Mouse (Mus musculus) hematopoietic multipotent progenitor cell, adult 10-12 weeks (in vitro differentiated cells): ENCODE data around the gene Klrd1. TPM values are rescaled to one million over a fixed set of nuclear protein-coding genes. Genes with fewer than 3 reads are reported as not detected.

ENCODE experiments used
- polyA plus RNA-seq: library from polyadenylated mRNA; stranded (reverse); fragments of >175 nt; gene quantifications from 2 replicates; pipeline ENCODE4 v1.2.3, GENCODE M21; 2012; ENCODE audit warnings: low replicate concordance

Klrd1 gene
- 1.9 and 3.4 TPM in 2 replicates for polyA plus RNA-seq

GRCm38 (mm10) chr6:129591508-129591907 lies at the start of gene Klrd1:
TSS of gene Klrd1 (plus strand) at chr6:129591782.

GRCm38 (mm10) chr6:129577605-129578004 lies 14.0 kb upstream of the Klrd1 start, which contains the start of gene Klre1:
TSS of gene Klre1 (plus strand) at chr6:129577905.

GRCm38 (mm10) chr6:129623735-129624134 lies 32.2 kb downstream of the Klrd1 start, which contains the start of gene Klrk1:
TSS of gene Klrk1 (minus strand) at chr6:129623864.

GRCm38 (mm10) chr6:129643237-129643636 lies 51.7 kb downstream of the Klrd1 start, which contains the start of gene Klrc3:
TSS of gene Klrc3 (minus strand) at chr6:129643337.

Other genes starting within 250 kb of the Klrd1 start
- 2.9 and 6.0 TPM in 2 replicates for gene Clec12a, start 249.1 kb upstream of the Klrd1 start, polyA plus RNA-seq
- not detected in 2 replicates for gene Clec12b, start 205.9 kb upstream of the Klrd1 start, polyA plus RNA-seq
- 0.21 TPM in 1 of 2 replicates, not detected in the other for gene Clec1b, start 194.5 kb upstream of the Klrd1 start, polyA plus RNA-seq
- 0.98 and 1.6 TPM in 2 replicates for gene Clec9a, start 182.9 kb upstream of the Klrd1 start, polyA plus RNA-seq
- gene Clec1a, start 139.8 kb upstream of the Klrd1 start, polyA plus RNA-seq = 0.07 TPM in 1 of 2 replicates, not detected in the other
- 0.15 and 0.17 TPM in 2 replicates for gene Olr1, start 84.6 kb upstream of the Klrd1 start, polyA plus RNA-seq
- gene Tmem52b, start 79.2 kb upstream of the Klrd1 start, polyA plus RNA-seq = not detected in 2 replicates
- 12.9 and 13.7 TPM in 2 replicates for gene Gabarapl1, start 58.6 kb upstream of the Klrd1 start, polyA plus RNA-seq
- gene Klre1, start 13.9 kb upstream of the Klrd1 start, polyA plus RNA-seq = 0.93 and 1.4 TPM in 2 replicates
- gene Klrk1, start 32.1 kb downstream of the Klrd1 start, polyA plus RNA-seq = 2.8 and 4.9 TPM in 2 replicates
- 0.36 TPM in 1 of 2 replicates, not detected in the other for gene Klrc3, start 51.6 kb downstream of the Klrd1 start, polyA plus RNA-seq
- gene Klrc2, start 68.9 kb downstream of the Klrd1 start, polyA plus RNA-seq = 0.08 and 0.15 TPM in 2 replicates
- 3.2 and 5.7 TPM in 2 replicates for gene Klrc1, start 87.2 kb downstream of the Klrd1 start, polyA plus RNA-seq
- gene Klri1, start 125.3 kb downstream of the Klrd1 start, polyA plus RNA-seq = 0.28 and 1.3 TPM in 2 replicates
- gene Klri2, start 148.7 kb downstream of the Klrd1 start, polyA plus RNA-seq = 0.23 and 0.52 TPM in 2 replicates
- not detected in 2 replicates for gene Gm156, start 192.5 kb downstream of the Klrd1 start, polyA plus RNA-seq